Mouse (Mus musculus): ENCODE data around the gene Prr13. TPM values are rescaled to one million over a fixed set of nuclear protein-coding genes. Genes with fewer than 3 reads are reported as not detected.

Prr13 gene
- polyA plus RNA-seq, 1 experiment: 123 TPM

- peaks cover 90% of the 10 kb centered on the region for H3K36me3 ChIP-seq (ENCODE audit: control insufficient read depth, insufficient read depth, low read length)
- WGBS: 97% methylated on average over 6 of the region's 6 CpGs
- no peak for DNase-seq
Observed at GRCm38 (mm10) chr15:102499851-102500250, 41.0 kb downstream of the Prr13 start.

GRCm38 (mm10) chr15:102500479-102500878, 41.7 kb downstream of the Prr13 start:
- Histone ChIP-seq H3K4me1 (replicated peaks; ENCODE audit: control insufficient read depth, insufficient read depth, low read length) (no peaks in the 10 kb centered on the region), H3K27me3 (ENCODE audit: control insufficient read depth, insufficient read depth, low read length) (no peaks in the 10 kb centered on the region), H3K36me3 (ENCODE audit: control insufficient read depth, insufficient read depth, low read length) (peaks cover 86% of the 10 kb centered on the region), H3K27ac (ENCODE audit: control insufficient read depth, insufficient read depth, low read length) (no peak overlapping the region), H3K4me3 (ENCODE audit: control insufficient read depth, insufficient read depth, low read length) (no peak overlapping the region)
- 97% methylated on average over 5 of the region's 5 CpGs for WGBS
- no peak for DNase-seq
- no peak for TF ChIP-seq CTCF (IDR thresholded peaks at IDR 0.05; ENCODE audit: borderline replicate concordance, control insufficient read depth, extremely low read depth, insufficient read depth, low read length, poor library complexity)

More at GRCm38 (mm10) chr15:102499851-102500250, 41.0 kb downstream of the Prr13 start:
- Histone ChIP-seq H3K4me1 (replicated peaks; ENCODE audit: control insufficient read depth, insufficient read depth, low read length) (no peaks in the 10 kb centered on the region), H3K27me3 (ENCODE audit: control insufficient read depth, insufficient read depth, low read length) (no peaks in the 10 kb centered on the region), H3K27ac (ENCODE audit: control insufficient read depth, insufficient read depth, low read length) (no peak overlapping the region), H3K4me3 (ENCODE audit: control insufficient read depth, insufficient read depth, low read length) (no peak overlapping the region)
- TF ChIP-seq CTCF (IDR thresholded peaks at IDR 0.05; ENCODE audit: borderline replicate concordance, control insufficient read depth, extremely low read depth, insufficient read depth, low read length, poor library complexity) (no peak), POLR2A (IDR thresholded peaks at IDR 0.05; ENCODE audit: control insufficient read depth, extremely low read depth, insufficient read depth, low read length, poor library complexity) (no peak)

- TF ChIP-seq POLR2A (IDR thresholded peaks at IDR 0.05; ENCODE audit: control insufficient read depth, extremely low read depth, insufficient read depth, low read length, poor library complexity): no peak
- TF ChIP-seq CTCF (IDR thresholded peaks at IDR 0.05; ENCODE audit: borderline replicate concordance, control insufficient read depth, extremely low read depth, insufficient read depth, low read length, poor library complexity): no peak
- no peak for DNase-seq
- no peaks in the 10 kb centered on the region for H3K27me3 ChIP-seq (ENCODE audit: control insufficient read depth, insufficient read depth, low read length)
- 0 out of 2 replicates have a peak, but pooled peaks cover 2% of the 10 kb centered on the region for H3K4me1 ChIP-seq (replicated peaks; ENCODE audit: control insufficient read depth, insufficient read depth, low read length)
- no peak overlapping the region for H3K4me3 ChIP-seq (ENCODE audit: control insufficient read depth, insufficient read depth, low read length)
- H3K27ac ChIP-seq (ENCODE audit: control insufficient read depth, insufficient read depth, low read length): no peak overlapping the region
- WGBS: 97% methylated on average over 19 of the region's 19 CpGs
- H3K36me3 ChIP-seq (ENCODE audit: control insufficient read depth, insufficient read depth, low read length): peaks cover 79% of the 10 kb centered on the region
Observed at GRCm38 (mm10) chr15:102501084-102501814, 42.4 kb downstream of the Prr13 start.

GRCm38 (mm10) chr15:102502254-102502840, 43.5 kb downstream of the Prr13 start:
- H3K4me1 ChIP-seq (replicated peaks; ENCODE audit: control insufficient read depth, insufficient read depth, low read length): 0 out of 2 replicates have a peak, but pooled peaks cover 2% of the 10 kb centered on the region
- peaks cover 68% of the 10 kb centered on the region for H3K36me3 ChIP-seq (ENCODE audit: control insufficient read depth, insufficient read depth, low read length)
- no peak for TF ChIP-seq POLR2A (IDR thresholded peaks at IDR 0.05; ENCODE audit: control insufficient read depth, extremely low read depth, insufficient read depth, low read length, poor library complexity)
- no peak for DNase-seq
- 92% methylated on average over 9 of the region's 9 CpGs for WGBS
- H3K27ac ChIP-seq (ENCODE audit: control insufficient read depth, insufficient read depth, low read length): no peak overlapping the region
- H3K4me3 ChIP-seq (ENCODE audit: control insufficient read depth, insufficient read depth, low read length): no peak overlapping the region
- H3K27me3 ChIP-seq (ENCODE audit: control insufficient read depth, insufficient read depth, low read length): no peaks in the 10 kb centered on the region

GRCm38 (mm10) chr15:102503447-102503846, 44.6 kb downstream of the Prr13 start, which contains the start of gene Gm10337:
Gene Gm10337 (plus strand): TSS chr15:102503722.
- WGBS: 100% methylated on average over 1 of the region's 1 CpGs
- no peaks in the 10 kb centered on the region for H3K27me3 ChIP-seq (ENCODE audit: control insufficient read depth, insufficient read depth, low read length)
- no peak for DNase-seq
- peaks cover 57% of the 10 kb centered on the region for H3K36me3 ChIP-seq (ENCODE audit: control insufficient read depth, insufficient read depth, low read length)
- 0 out of 2 replicates have a peak, but pooled peaks cover 2% of the 10 kb centered on the region for H3K4me1 ChIP-seq (replicated peaks; ENCODE audit: control insufficient read depth, insufficient read depth, low read length)
- no peak within 1 kb of the TSS for H3K4me3 ChIP-seq (ENCODE audit: control insufficient read depth, insufficient read depth, low read length)
- no peak within 1 kb of the TSS for H3K27ac ChIP-seq (ENCODE audit: control insufficient read depth, insufficient read depth, low read length)
- TF ChIP-seq CTCF (IDR thresholded peaks at IDR 0.05; ENCODE audit: borderline replicate concordance, control insufficient read depth, extremely low read depth, insufficient read depth, low read length, poor library complexity) (no peak), POLR2A (IDR thresholded peaks at IDR 0.05; ENCODE audit: control insufficient read depth, extremely low read depth, insufficient read depth, low read length, poor library complexity) (no peak)

- Histone ChIP-seq H3K27me3 (ENCODE audit: control insufficient read depth, insufficient read depth, low read length) (no peaks in the 10 kb centered on the region), H3K4me1 (replicated peaks; ENCODE audit: control insufficient read depth, insufficient read depth, low read length) (0 out of 2 replicates have a peak, but pooled peaks cover 2% of the 10 kb centered on the region), H3K4me3 (ENCODE audit: control insufficient read depth, insufficient read depth, low read length) (no peak overlapping the region), H3K36me3 (ENCODE audit: control insufficient read depth, insufficient read depth, low read length) (peaks cover 50% of the 10 kb centered on the region), H3K27ac (ENCODE audit: control insufficient read depth, insufficient read depth, low read length) (no peak overlapping the region)
- no peak for DNase-seq
- 96% methylated on average over 9 of the region's 9 CpGs for WGBS
- no peak for TF ChIP-seq POLR2A (IDR thresholded peaks at IDR 0.05; ENCODE audit: control insufficient read depth, extremely low read depth, insufficient read depth, low read length, poor library complexity)
- no peak for TF ChIP-seq CTCF (IDR thresholded peaks at IDR 0.05; ENCODE audit: borderline replicate concordance, control insufficient read depth, extremely low read depth, insufficient read depth, low read length, poor library complexity)
Observed at GRCm38 (mm10) chr15:102503924-102504782, 45.3 kb downstream of the Prr13 start.

All from thymus, adult 2 months (tissue).